Mouse (Mus musculus) G1E (cell line): ENCODE results near the gene Gm47996. TPM values are rescaled to one million over a fixed set of nuclear protein-coding genes. Genes with fewer than 3 reads are reported as not detected.

Experiments used
- ATAC-seq: 2 replicates; pipeline ENCODE4 v1.8.0; 2016; ENCODE audit warnings: mild to moderate bottlenecking; ENCODE audit not compliant: insufficient number of reproducible peaks, poor library complexity, low FRiP score, severe bottlenecking; ENCODE audit errors: extremely low read depth
- DNase-seq: peaks from one replicate; pipeline ENCODE4 v3.0.0; 2012; ENCODE audit warnings: low spot score
- H3K27me3 ChIP-seq: 2 replicates; pipeline ENCODE4 v1.6.1; 2012; ENCODE audit warnings: mild to moderate bottlenecking, low read length, inconsistent platforms; ENCODE audit not compliant: insufficient read depth
- H3K36me3 ChIP-seq: replicated peaks from 2 replicates; pipeline ENCODE3; 2012; ENCODE audit warnings: mild to moderate bottlenecking, inconsistent platforms
- H3K4me1 ChIP-seq: 2 replicates; pipeline ENCODE4 v1.6.1; 2012; ENCODE audit warnings: low read depth, low read length, inconsistent platforms, mixed read lengths; ENCODE audit not compliant: insufficient read depth
- H3K4me3 ChIP-seq: 2 replicates; pipeline ENCODE4 v1.5.1; 2012; ENCODE audit warnings: low read depth, mild to moderate bottlenecking, inconsistent platforms, low read length, moderate library complexity, mixed read lengths
- H3K9me3 ChIP-seq: replicated peaks from 2 replicates; pipeline ENCODE4 v1.6.1; 2012; ENCODE audit warnings: inconsistent platforms
- CTCF ChIP-seq: IDR thresholded peaks from 2 replicates; pipeline ENCODE4 v1.5.1; 2012; ENCODE audit warnings: low read depth, low read length, inconsistent platforms, mixed read lengths
- GATA1 ChIP-seq: IDR thresholded peaks from 2 replicates; pipeline ENCODE4 v1.6.1; 2012; ENCODE audit warnings: borderline replicate concordance, low read length, inconsistent platforms, mixed read lengths
- GATA2 ChIP-seq: IDR thresholded peaks from 2 replicates; pipeline ENCODE4 v1.6.1; 2012; ENCODE audit warnings: low read depth, low read length, inconsistent platforms, borderline replicate concordance
- POLR2AphosphoS5 ChIP-seq: IDR thresholded peaks from 2 replicates; pipeline ENCODE4 v1.6.1; 2012; ENCODE audit warnings: low read depth, low read length, inconsistent platforms; ENCODE audit not compliant: insufficient replicate concordance
- TAL1 ChIP-seq: conservative IDR thresholded peaks from 2 replicates; pipeline ENCODE4 v1.6.1; 2012; ENCODE audit warnings: low read depth, low read length, inconsistent platforms, mixed read lengths
- polyA plus RNA-seq: library from polyadenylated mRNA; stranded (reverse); fragments of >175 nt; gene quantifications from 2 replicates; pipeline ENCODE4 v1.2.3, GENCODE M21; 2012
- total RNA-seq, 2 experiments: library from RNA; stranded (forward) in 1 of 2; stranded (reverse) in 1 of 2; fragments of 200-1000 nt in 1 of 2; fragments of >200 nt in 1 of 2; fragmentation: Nextera tagmentation in 1 of 2; gene quantifications; 2 replicates each; pipeline ENCODE4 v1.2.3; 2014 to 2017

The Gm47996 gene
- total and polyA plus RNA-seq, 3 experiments = 1.3 to 8.8 (median 4.9) TPM

DNA sequence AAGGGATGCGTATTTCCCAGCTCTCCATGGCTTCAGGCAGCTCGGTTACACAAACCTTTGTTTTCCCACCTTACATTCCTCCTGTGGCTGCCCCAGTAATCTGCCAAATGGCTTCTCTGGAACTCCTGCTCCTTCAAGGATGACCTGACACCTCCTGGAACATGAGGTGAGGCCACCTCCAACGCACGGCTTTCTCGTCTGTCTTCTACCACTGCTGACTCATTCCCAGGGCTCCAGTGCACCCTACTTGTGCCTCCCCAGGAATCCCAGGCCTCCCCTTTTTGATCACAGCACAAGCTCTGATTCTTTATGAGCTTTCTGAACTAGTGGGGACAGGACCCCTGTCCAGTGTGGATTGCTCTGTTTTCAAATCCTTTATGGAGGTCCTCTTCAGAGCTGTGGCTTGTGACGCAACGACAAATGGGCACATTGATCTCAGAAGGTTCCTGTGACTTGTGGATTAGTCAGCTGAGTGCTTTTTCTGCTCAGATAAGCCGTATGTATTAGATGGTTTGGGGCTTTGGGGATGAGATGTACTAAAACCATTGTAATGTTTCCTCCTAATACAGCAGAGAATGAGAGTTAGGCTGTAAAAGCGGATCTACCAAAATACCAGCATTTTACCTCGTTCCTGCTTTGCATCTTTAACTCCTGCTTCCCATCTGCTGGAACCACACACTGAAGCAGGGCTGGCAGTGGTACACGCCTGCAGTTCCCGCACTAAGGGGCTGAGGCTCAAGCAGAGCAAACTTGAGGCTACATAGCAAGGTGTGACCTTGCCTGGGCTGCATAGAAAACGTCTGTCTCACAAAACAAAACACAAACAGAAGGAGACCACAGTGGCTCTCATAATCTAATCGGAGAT, 48.4 kb downstream of the Gm47996 start:
- Histone ChIP-seq H3K36me3 (no peaks in the 10 kb centered on the region), H3K9me3 (no peaks in the 10 kb centered on the region), H3K4me3 (peak overlapping the region; percentile 1; the same call in 1 of the 2 replicates), H3K4me1 (peaks cover 33% of the 10 kb centered on the region), H3K27me3 (peaks cover 14% of the 10 kb centered on the region)
- peak; percentile 65 for ATAC-seq
- no peak for TF ChIP-seq POLR2AphosphoS5
- TF ChIP-seq GATA1 = no peak
- TF ChIP-seq GATA2 = no peak
- TF ChIP-seq TAL1 = no peak
- no peak for TF ChIP-seq CTCF
- no peak for DNase-seq

GRCm38 (mm10) chr1:151259061-151259460, 49.1 kb downstream of the Gm47996 start:
- H3K27me3 ChIP-seq = peaks cover 13% of the 10 kb centered on the region
- H3K9me3 ChIP-seq = no peaks in the 10 kb centered on the region
- no peak overlapping the region for H3K4me3 ChIP-seq
- H3K4me1 ChIP-seq = peaks cover 33% of the 10 kb centered on the region
- ATAC-seq (no peak), DNase-seq (no peak)
- H3K36me3 ChIP-seq = no peaks in the 10 kb centered on the region
- TF ChIP-seq CTCF (no peak), POLR2AphosphoS5 (no peak), GATA2 (no peak), GATA1 (no peak), TAL1 (no peak)

Other genes with a start within 250 kb of the Gm47996 start
- not detected in 2 replicates for gene Hmcn1, start 216.7 kb upstream of the Gm47996 start, total RNA-seq (2014; fragmentation: Nextera tagmentation)
- gene Hmcn1, start 216.7 kb upstream of the Gm47996 start, total RNA-seq (2017) = 0.12 and 0.33 TPM in 2 replicates
- not detected in 2 replicates for gene Hmcn1, start 216.7 kb upstream of the Gm47996 start, polyA plus RNA-seq
- 10.1 and 13.5 TPM in 2 replicates for gene Gm47985, start 27.6 kb upstream of the Gm47996 start, total RNA-seq (2014; fragmentation: Nextera tagmentation)
- 4.3 and 4.8 TPM in 2 replicates for gene Gm47985, start 27.6 kb upstream of the Gm47996 start, total RNA-seq (2017)
- 1.4 and 2.0 TPM in 2 replicates for gene Gm47985, start 27.6 kb upstream of the Gm47996 start, polyA plus RNA-seq
- 8.3 and 14.5 TPM in 2 replicates for gene Gm8947, start 17.8 kb upstream of the Gm47996 start, total RNA-seq (2014; fragmentation: Nextera tagmentation)
- gene Gm8947, start 17.8 kb upstream of the Gm47996 start, total RNA-seq (2017) = 3.4 and 4.8 TPM in 2 replicates
- 0.56 and 0.67 TPM in 2 replicates for gene Gm8947, start 17.8 kb upstream of the Gm47996 start, polyA plus RNA-seq
- gene Gm47995, start 11.7 kb upstream of the Gm47996 start, total RNA-seq (2014; fragmentation: Nextera tagmentation) = 27.2 and 31.3 TPM in 2 replicates
- 7.3 and 9.3 TPM in 2 replicates for gene Gm47995, start 11.7 kb upstream of the Gm47996 start, total RNA-seq (2017)
- 3.6 and 4.1 TPM in 2 replicates for gene Gm47995, start 11.7 kb upstream of the Gm47996 start, polyA plus RNA-seq
- gene 3110040M04Rik, start 6.0 kb upstream of the Gm47996 start, total RNA-seq (2014; fragmentation: Nextera tagmentation) = 4.4 and 13.5 TPM in 2 replicates
- 5.3 and 5.9 TPM in 2 replicates for gene 3110040M04Rik, start 6.0 kb upstream of the Gm47996 start, total RNA-seq (2017)
- gene 3110040M04Rik, start 6.0 kb upstream of the Gm47996 start, polyA plus RNA-seq = 2.4 and 3.7 TPM in 2 replicates
- 899 and 907 TPM in 2 replicates for gene Ivns1abp, start 134.3 kb downstream of the Gm47996 start, total RNA-seq (2014; fragmentation: Nextera tagmentation)
- 1,364 and 1,435 TPM in 2 replicates for gene Ivns1abp, start 134.3 kb downstream of the Gm47996 start, total RNA-seq (2017)
- gene Ivns1abp, start 134.3 kb downstream of the Gm47996 start, polyA plus RNA-seq = 182 and 230 TPM in 2 replicates
- 118 and 152 TPM in 2 replicates for gene Swt1, start 218.3 kb downstream of the Gm47996 start, total RNA-seq (2014; fragmentation: Nextera tagmentation)
- gene Swt1, start 218.3 kb downstream of the Gm47996 start, total RNA-seq (2017) = 58.9 and 70.8 TPM in 2 replicates
- 0.76 and 1.3 TPM in 2 replicates for gene Swt1, start 218.3 kb downstream of the Gm47996 start, polyA plus RNA-seq
- 132 and 147 TPM in 2 replicates for gene Trmt1l, start 218.4 kb downstream of the Gm47996 start, total RNA-seq (2014; fragmentation: Nextera tagmentation)
- gene Trmt1l, start 218.4 kb downstream of the Gm47996 start, total RNA-seq (2017) = 62.4 and 69.9 TPM in 2 replicates
- gene Trmt1l, start 218.4 kb downstream of the Gm47996 start, polyA plus RNA-seq = 21.2 and 23.5 TPM in 2 replicates